Mouse (Mus musculus) kidney, postnatal 0 days (tissue): ENCODE data around the gene Dlx2. TPM values are rescaled to one million over a fixed set of nuclear protein-coding genes. Genes with fewer than 3 reads are reported as not detected.
A peak's percentile ranks its signal among the peaks of the same experiment; 100 is the strongest.

Experiments used
- ATAC-seq: fragments of 200-750 bp; cut with Nextera tagmentation; replicated peaks from 2 replicates; pipeline ENCODE4 v1.8.0; 2017; ENCODE audit warnings: low read depth, moderate number of reproducible peaks, moderate TSS enrichment, moderate library complexity; ENCODE audit not compliant: low FRiP score
- DNase-seq: peaks from one replicate; pipeline ENCODE4 v3.0.0-alpha.2; 2016; ENCODE audit warnings: low spot score
- H3K27ac ChIP-seq: fragments of 300-500 bp; sonication (generic); 2 replicates; pipeline ENCODE4 v1.5.1; 2014; ENCODE audit warnings: mild to moderate bottlenecking
- H3K27me3 ChIP-seq: fragments of 300-500 bp; sonication (generic); 2 replicates; pipeline ENCODE4 v1.6.1; 2014; ENCODE audit warnings: low read length, mixed read lengths; ENCODE audit not compliant: insufficient read depth
- H3K36me3 ChIP-seq: fragments of 300-500 bp; sonication (generic); 2 replicates; pipeline ENCODE4 v1.6.1; 2014; ENCODE audit warnings: low read length, mixed read lengths; ENCODE audit not compliant: insufficient read depth
- H3K4me1 ChIP-seq: fragments of 300-500 bp; sonication (generic); replicated peaks from 2 replicates; pipeline ENCODE4 v1.6.1; 2014; ENCODE audit warnings: antibody characterized with exemption, low read length, mixed read lengths; ENCODE audit not compliant: insufficient read depth
- H3K4me2 ChIP-seq: fragments of 300-500 bp; sonication (generic); 2 replicates; pipeline ENCODE4 v1.6.1; 2014; ENCODE audit warnings: mild to moderate bottlenecking, low read length, moderate library complexity, mixed read lengths
- H3K4me3 ChIP-seq: fragments of 300-500 bp; sonication (generic); replicated peaks from 2 replicates; pipeline ENCODE4 v1.5.1; 2014; ENCODE audit warnings: low read depth, low read length
- H3K9ac ChIP-seq: fragments of 300-500 bp; sonication (generic); 2 replicates; pipeline ENCODE4 v1.6.1; 2014; ENCODE audit warnings: low read depth, low read length
- H3K9me3 ChIP-seq: fragments of 300-500 bp; sonication (generic); replicated peaks from 2 replicates; pipeline ENCODE4 v1.6.1; 2016; ENCODE audit warnings: low read length, inconsistent platforms, mixed read lengths
- CTCF ChIP-seq: IDR thresholded peaks from 2 replicates; pipeline ENCODE4 v1.5.1; 2016; ENCODE audit warnings: antibody characterized with exemption, low read depth, mild to moderate bottlenecking, moderate library complexity
- WGBS: fragments of 180-500 bp; shearing (Covaris S2); extraction: QIAGEN DNeasy Blood & Tissue Kit; methylation state at CpG from one replicate; pipeline ENCODE4 v1.1.7; 2014; 5-methylcytosine and 5-hydroxymethylcytosine counted together
- polyA plus RNA-seq: library from polyadenylated mRNA; unstranded; fragments of >200 nt; fragmentation: Nextera tagmentation; extraction: Ambion mirVana; gene quantifications from 2 replicates; pipeline ENCODE4 v1.2.1, GENCODE M21; 2015

Dlx2 gene
- polyA plus RNA-seq, 1 experiment from 2014 or later, result not detected

GRCm38 (mm10) chr2:71545882-71546639, 493 bp downstream of the Dlx2 start:
- H3K4me1 ChIP-seq, result peaks cover 15% of the 10 kb centered on the region; the same call in 1 of the 2 replicates
- H3K27ac ChIP-seq, result no peak overlapping the region
- 0 out of 2 replicates have a peak, but pooled peaks have one; percentile 12 for ATAC-seq
- WGBS, result under 1% methylated on average over 58 of the region's 59 CpGs
- no peaks in the 10 kb centered on the region for H3K36me3 ChIP-seq
- peak overlapping the region; percentile 38 for H3K4me3 ChIP-seq
- H3K9ac ChIP-seq, result no peak overlapping the region
- peak overlapping the region; percentile 70 for H3K4me2 ChIP-seq
- no peaks in the 10 kb centered on the region for H3K9me3 ChIP-seq
- H3K27me3 ChIP-seq, result peaks cover 83% of the 10 kb centered on the region
- no peak for DNase-seq
- TF ChIP-seq CTCF, result no peak

GRCm38 (mm10) chr2:71545401-71545881, 1.1 kb downstream of the Dlx2 start:
- WGBS, result 2% methylated on average over 32 of the region's 32 CpGs
- no peak for TF ChIP-seq CTCF
- Histone ChIP-seq H3K4me3 (peak overlapping the region; percentile 38), H3K9me3 (no peaks in the 10 kb centered on the region), H3K9ac (no peak overlapping the region), H3K27ac (no peak overlapping the region), H3K36me3 (no peaks in the 10 kb centered on the region), H3K4me2 (peak overlapping the region; percentile 70; the same call in 1 of the 2 replicates), H3K27me3 (peaks cover 84% of the 10 kb centered on the region), H3K4me1 (peaks cover 20% of the 10 kb centered on the region; the same call in 1 of the 2 replicates)
- DNase-seq (no peak), ATAC-seq (no peak)

GRCm38 (mm10) chr2:71544391-71545285, 1.9 kb downstream of the Dlx2 start:
- WGBS, result 1% methylated on average over 60 of the region's 61 CpGs
- H3K9ac ChIP-seq, result no peak overlapping the region
- H3K27ac ChIP-seq, result no peak overlapping the region
- no peaks in the 10 kb centered on the region for H3K9me3 ChIP-seq
- H3K4me1 ChIP-seq, result peaks cover 20% of the 10 kb centered on the region; the same call in 1 of the 2 replicates
- H3K4me2 ChIP-seq, result 0 out of 2 replicates have a peak overlapping the region, but pooled peaks have one; percentile 11
- TF ChIP-seq CTCF, result no peak
- no peak; the same call in 1 of the 2 replicates for ATAC-seq
- H3K27me3 ChIP-seq, result peaks cover 79% of the 10 kb centered on the region
- peak overlapping the region; percentile 12; the same call in 1 of the 2 replicates for H3K4me3 ChIP-seq
- no peak for DNase-seq
- no peaks in the 10 kb centered on the region for H3K36me3 ChIP-seq

- H3K4me2 ChIP-seq, result no peak overlapping the region
- H3K4me3 ChIP-seq, result no peak overlapping the region
- H3K36me3 ChIP-seq, result no peaks in the 10 kb centered on the region
Observed at GRCm38 (mm10) chr2:71543948-71544347, 2.6 kb downstream of the Dlx2 start.

GRCm38 (mm10) chr2:71543531-71543930, 3.0 kb downstream of the Dlx2 start:
- Histone ChIP-seq H3K27me3 (peaks cover 80% of the 10 kb centered on the region), H3K4me1 (peaks cover 20% of the 10 kb centered on the region; the same call in 1 of the 2 replicates), H3K4me2 (no peak overlapping the region), H3K9me3 (no peaks in the 10 kb centered on the region), H3K27ac (no peak overlapping the region), H3K4me3 (no peak overlapping the region), H3K9ac (no peak overlapping the region), H3K36me3 (no peaks in the 10 kb centered on the region)
- DNase-seq, result no peak
- ATAC-seq, result no peak
- 5% methylated on average over 9 of the region's 9 CpGs for WGBS
- TF ChIP-seq CTCF, result no peak

More at GRCm38 (mm10) chr2:71543948-71544347, 2.6 kb downstream of the Dlx2 start:
- peaks cover 20% of the 10 kb centered on the region; the same call in 1 of the 2 replicates for H3K4me1 ChIP-seq
- H3K9ac ChIP-seq, result no peak overlapping the region
- WGBS, result 3% methylated on average over 20 of the region's 20 CpGs
- no peak for ATAC-seq
- H3K27ac ChIP-seq, result no peak overlapping the region
- H3K27me3 ChIP-seq, result peaks cover 80% of the 10 kb centered on the region
- TF ChIP-seq CTCF, result no peak
- DNase-seq, result no peak
- H3K9me3 ChIP-seq, result no peaks in the 10 kb centered on the region
